Mouse (Mus musculus) brown adipose tissue, adult 24 weeks (tissue): ENCODE results near the gene Smug1. TPM values are rescaled to one million over a fixed set of nuclear protein-coding genes. Genes with fewer than 3 reads are reported as not detected.

Experiments
- H3K27ac ChIP-seq: fragments of 200-500 bp; replicated peaks from 2 replicates; pipeline ENCODE4 v1.5.1; 2012; ENCODE audit warnings: low read depth, mild to moderate bottlenecking, low read length
- H3K4me1 ChIP-seq: fragments of 200-500 bp; 2 replicates; pipeline ENCODE4 v1.6.1; 2012; ENCODE audit warnings: low read length, mixed read lengths; ENCODE audit not compliant: control insufficient read depth, insufficient read depth, insufficient read length
- H3K4me3 ChIP-seq: fragments of 200-500 bp; 2 replicates; pipeline ENCODE4 v1.5.1; 2012; ENCODE audit warnings: low read depth, mild to moderate bottlenecking, low read length, moderate library complexity; ENCODE audit not compliant: insufficient read depth
- polyA plus RNA-seq: library from polyadenylated mRNA; stranded (reverse); fragments of >200 nt; gene quantifications from 2 replicates; pipeline ENCODE4 v1.2.4, GENCODE M21; 2012; ENCODE audit not compliant: missing spikeins, insufficient read depth, insufficient read length

Smug1 gene
- polyA plus RNA-seq, 1 experiment, result 6.3 TPM

DNA sequence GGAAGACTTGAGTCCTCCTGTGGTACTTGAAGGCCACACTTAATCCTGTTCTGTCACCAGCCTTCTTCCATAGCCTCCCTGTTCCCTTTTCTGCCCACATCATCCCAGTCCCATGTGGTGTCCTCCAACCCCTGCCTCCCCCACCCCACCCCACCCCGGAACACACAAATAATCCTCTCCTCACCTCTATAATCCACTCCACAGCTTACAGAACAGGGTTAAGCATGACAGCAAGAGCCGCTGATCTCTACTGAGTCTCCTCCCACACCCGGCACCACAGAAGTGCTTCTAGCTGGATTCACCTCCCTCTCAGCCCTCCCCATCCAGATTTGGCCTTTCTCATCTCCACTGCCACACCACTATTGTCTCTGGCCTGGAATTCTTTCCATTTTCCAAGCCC is 894 bp upstream of the Smug1 start:
- Histone ChIP-seq H3K27ac (no peak overlapping the region), H3K4me1 (0 out of 2 replicates have a peak, but pooled peaks cover 2% of the 10 kb centered on the region), H3K4me3 (no peak overlapping the region)

DNA sequence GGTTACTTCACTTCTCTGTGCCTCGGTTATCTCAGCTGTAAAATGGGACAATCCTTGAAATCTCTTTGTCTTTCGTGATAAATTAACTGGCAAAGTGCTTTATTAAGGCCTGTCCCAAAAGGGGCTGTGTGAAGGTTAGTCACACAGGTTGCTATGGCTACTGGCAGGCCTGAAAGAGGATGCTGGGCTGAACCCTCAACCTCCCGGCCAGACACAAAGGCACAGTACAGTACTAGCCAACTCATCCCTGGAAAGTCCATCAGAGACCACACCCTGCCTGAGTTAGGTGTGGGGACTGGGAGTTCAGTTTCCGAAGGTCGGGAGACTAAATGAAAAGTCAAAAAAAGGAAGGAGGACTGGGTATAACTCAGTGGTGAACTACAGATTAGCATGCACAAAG is 968 bp downstream of the Smug1 start:
- H3K27ac ChIP-seq, result no peak overlapping the region
- H3K4me1 ChIP-seq, result 0 out of 2 replicates have a peak, but pooled peaks cover 2% of the 10 kb centered on the region
- H3K4me3 ChIP-seq, result no peak overlapping the region

GRCm38 (mm10) chr15:103165379-103165778 is 1.5 kb downstream of the Smug1 start:
- Histone ChIP-seq H3K27ac (no peak overlapping the region), H3K4me1 (0 out of 2 replicates have a peak, but pooled peaks cover 2% of the 10 kb centered on the region), H3K4me3 (no peak overlapping the region)

GRCm38 (mm10) chr15:103163182-103163919 is 3.5 kb downstream of the Smug1 start:
- H3K4me3 ChIP-seq, result peak overlapping the region; percentile 77
- no peak overlapping the region for H3K27ac ChIP-seq
- H3K4me1 ChIP-seq, result 0 out of 2 replicates have a peak, but pooled peaks cover 2% of the 10 kb centered on the region

- H3K4me3 ChIP-seq, result no peak overlapping the region
- no peak overlapping the region for H3K27ac ChIP-seq
- H3K4me1 ChIP-seq, result no peaks in the 10 kb centered on the region
Observed at GRCm38 (mm10) chr15:103157585-103157984, 9.3 kb downstream of the Smug1 start.

GRCm38 (mm10) chr15:103156890-103157289 is 10.0 kb downstream of the Smug1 start:
- no peak overlapping the region for H3K4me3 ChIP-seq
- no peak overlapping the region for H3K27ac ChIP-seq
- H3K4me1 ChIP-seq, result no peaks in the 10 kb centered on the region

GRCm38 (mm10) chr15:103155366-103156321 is 11.2 kb downstream of the Smug1 start:
- H3K4me1 ChIP-seq, result no peaks in the 10 kb centered on the region
- H3K27ac ChIP-seq, result no peak overlapping the region
- no peak overlapping the region for H3K4me3 ChIP-seq

DNA sequence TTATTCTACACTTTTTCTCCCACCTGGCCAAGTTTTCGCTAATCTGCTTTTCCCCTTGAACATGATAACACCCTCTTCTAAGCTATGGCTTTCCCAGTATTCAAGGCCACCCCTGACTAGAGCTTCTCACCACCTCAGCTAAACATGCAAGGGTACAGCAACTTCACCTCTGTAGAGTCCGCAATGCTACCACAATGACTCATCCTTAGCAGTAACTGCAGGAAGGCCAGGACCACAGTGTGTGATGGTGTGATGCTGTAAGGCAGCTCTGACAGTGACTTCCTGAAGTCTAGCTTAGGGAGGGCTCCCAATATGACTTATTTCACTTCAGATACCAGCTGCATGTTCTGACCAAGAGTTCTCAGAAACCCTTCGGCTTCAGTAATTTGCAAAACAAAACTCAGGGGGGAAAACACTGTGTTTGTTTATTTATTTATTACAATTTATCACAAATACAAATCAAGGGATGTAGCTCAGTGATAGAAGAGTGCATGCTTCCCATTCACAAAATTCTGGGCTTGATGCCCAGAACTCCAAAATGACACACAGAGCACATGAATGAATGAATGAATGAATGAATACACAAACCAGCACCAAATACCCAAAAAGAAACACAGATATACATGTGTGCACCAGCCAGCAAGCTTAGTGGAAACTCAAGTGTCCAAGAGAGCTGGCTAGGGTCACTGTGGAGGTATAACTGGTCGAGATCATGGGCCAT is 13.8 kb downstream of the Smug1 start:
- H3K4me1 ChIP-seq, result no peaks in the 10 kb centered on the region

GRCm38 (mm10) chr15:103152371-103152770 is 14.5 kb downstream of the Smug1 start:
- Histone ChIP-seq H3K27ac (no peak overlapping the region), H3K4me3 (no peak overlapping the region), H3K4me1 (no peaks in the 10 kb centered on the region)

More for the DNA sequence above, 13.8 kb downstream of the Smug1 start:
- Histone ChIP-seq H3K27ac (no peak overlapping the region), H3K4me3 (no peak overlapping the region)

- H3K4me1 ChIP-seq, result no peaks in the 10 kb centered on the region
- no peak overlapping the region for H3K27ac ChIP-seq
- H3K4me3 ChIP-seq, result no peak overlapping the region
Observed at GRCm38 (mm10) chr15:103147779-103148178, 19.1 kb downstream of the Smug1 start.

DNA sequence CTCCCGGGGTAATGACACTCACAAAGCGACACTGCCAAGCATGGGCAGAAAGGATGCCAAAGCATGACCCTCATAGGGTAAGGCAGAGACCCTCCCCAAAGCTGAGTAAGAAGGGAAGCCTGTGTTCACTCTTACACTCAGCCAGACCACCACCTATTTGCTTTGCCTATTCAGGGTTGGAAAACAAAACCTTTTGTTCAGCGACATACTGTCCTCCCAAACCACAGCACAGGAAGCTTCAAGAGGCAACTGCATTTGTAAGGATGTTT is 19.5 kb downstream of the Smug1 start:
- H3K4me3 ChIP-seq, result no peak overlapping the region
- no peak overlapping the region for H3K27ac ChIP-seq
- no peaks in the 10 kb centered on the region for H3K4me1 ChIP-seq

- Histone ChIP-seq H3K27ac (no peak overlapping the region), H3K4me1 (no peaks in the 10 kb centered on the region), H3K4me3 (peak overlapping the region; percentile 39)
Observed at GRCm38 (mm10) chr15:103146627-103147421, 20.1 kb downstream of the Smug1 start.

DNA sequence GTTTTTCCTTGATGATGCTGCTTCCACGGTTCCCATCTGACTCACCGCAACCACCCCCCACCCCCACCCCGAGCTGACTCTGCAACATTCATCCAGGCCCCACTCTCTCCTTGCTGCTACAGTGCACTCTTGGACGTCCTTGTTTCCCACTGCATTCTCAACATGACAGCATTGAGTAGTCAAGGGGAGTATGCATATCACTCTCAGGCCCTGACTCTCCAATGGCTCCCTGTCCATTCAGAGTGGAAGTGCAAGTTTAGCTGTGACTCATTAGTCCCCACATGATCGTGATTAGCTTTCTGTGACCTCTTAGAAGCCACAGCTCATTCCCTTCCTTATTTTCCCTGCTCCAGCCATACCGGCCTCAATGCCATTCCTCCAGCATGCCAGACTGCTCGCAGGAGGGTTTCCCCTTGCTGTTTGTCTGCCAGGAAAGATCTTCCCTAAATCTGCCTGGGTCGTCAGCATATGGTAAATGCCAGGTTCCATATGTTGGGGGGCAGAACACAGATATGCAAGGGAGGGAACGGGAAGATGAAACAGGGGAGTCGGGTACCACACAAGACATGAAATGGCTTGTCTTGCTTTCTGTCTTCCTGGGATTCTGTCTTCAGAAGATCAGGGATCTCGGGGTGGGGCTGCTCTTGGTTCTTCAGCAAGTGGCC is 21.1 kb downstream of the Smug1 start:
- H3K4me1 ChIP-seq, result no peaks in the 10 kb centered on the region
- H3K4me3 ChIP-seq, result no peak overlapping the region
- no peak overlapping the region for H3K27ac ChIP-seq

DNA sequence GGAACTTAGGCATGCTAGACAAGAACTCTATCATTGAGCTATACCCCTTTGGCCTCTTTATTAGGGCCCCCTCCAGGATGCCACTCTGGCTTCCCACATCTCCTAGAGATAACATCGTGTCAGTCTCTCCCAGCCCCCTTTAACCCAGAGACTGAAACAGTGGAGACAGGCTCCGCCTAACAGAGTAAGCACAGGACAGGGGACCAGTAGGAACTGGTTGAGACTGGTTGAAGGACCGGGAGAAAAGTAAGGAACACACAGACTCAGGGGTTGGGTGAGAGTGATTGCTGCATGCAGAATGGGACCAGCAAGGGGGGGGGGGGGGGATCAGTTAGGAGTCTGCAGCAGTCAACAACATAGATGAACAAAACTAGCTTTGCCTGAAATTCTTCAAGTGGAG is 22.7 kb downstream of the Smug1 start:
- no peak overlapping the region for H3K27ac ChIP-seq
- no peak overlapping the region for H3K4me3 ChIP-seq
- H3K4me1 ChIP-seq, result no peaks in the 10 kb centered on the region
